Mouse (Mus musculus) macrophage (primary cell): ENCODE data around the gene Retsat. TPM values are rescaled to one million over a fixed set of nuclear protein-coding genes. Genes with fewer than 3 reads are reported as not detected.
A peak's percentile ranks its signal among the peaks of the same experiment; 100 is the strongest.

Source experiments
- H3K27ac ChIP-seq: fragments of 350-480 bp; formaldehyde crosslinking; 2 replicates; pipeline ENCODE4 v1.9.0; 2021
- H3K36me3 ChIP-seq: fragments of 350-480 bp; formaldehyde crosslinking; 2 replicates; pipeline ENCODE4 v1.9.0; 2021; ENCODE audit errors: inconsistent target
- H3K4me3 ChIP-seq: fragments of 350-480 bp; formaldehyde crosslinking; 2 replicates; pipeline ENCODE4 v1.9.0; 2021; ENCODE audit errors: inconsistent target
- H3K79me2 ChIP-seq: fragments of 350-480 bp; formaldehyde crosslinking; 2 replicates; pipeline ENCODE4 v1.9.0; 2021; ENCODE audit errors: inconsistent target
- WGBS: methylation state at CpG from one replicate; pipeline ENCODE4 v1.1.7; 2026; ENCODE audit warnings: inconsistent platforms; ENCODE audit not compliant: missing documents; 5-methylcytosine and 5-hydroxymethylcytosine counted together
- polyA plus RNA-seq: library from polyadenylated mRNA; stranded (reverse); fragments of 250-400 nt; gene quantifications from 3 replicates; pipeline ENCODE4 v1.2.4, GENCODE M21; 2018; ENCODE audit warnings: inconsistent platforms

Gene Retsat
- polyA plus RNA-seq, 1 experiment from 2014 or later: 6.6 TPM

- WGBS: 92% methylated on average over 10 of the region's 10 CpGs
- Histone ChIP-seq H3K79me2 (no peaks in the 10 kb centered on the region), H3K4me3 (no peak overlapping the region), H3K27ac (no peak overlapping the region), H3K36me3 (peaks cover 11% of the 10 kb centered on the region; the same call in 1 of the 2 replicates)
These were observed 27.5 kb upstream of the Retsat start for GRCm38 (mm10) chr6:72570644-72571397.

DNA sequence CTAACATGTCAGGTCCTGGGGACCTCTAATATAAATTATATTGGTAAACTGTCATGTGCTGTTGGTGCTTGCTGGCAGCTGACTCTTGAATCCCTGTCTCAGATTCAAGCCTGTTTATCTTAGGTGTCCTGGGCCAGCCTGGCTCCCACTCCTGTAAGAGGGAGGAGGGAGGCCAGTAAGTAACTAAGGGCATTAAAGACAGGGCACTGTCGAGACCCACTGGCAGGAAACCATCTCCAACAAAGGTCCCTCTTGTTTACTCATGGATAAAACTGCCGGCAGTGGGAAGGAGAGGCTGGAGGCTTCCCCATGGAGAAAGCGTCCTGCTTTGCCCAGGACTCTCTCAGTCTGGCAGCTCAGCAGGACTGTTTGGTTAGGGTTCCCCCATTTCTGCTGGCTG is 26.4 kb upstream of the Retsat start:
- Histone ChIP-seq H3K79me2 (no peaks in the 10 kb centered on the region), H3K36me3 (peaks cover 17% of the 10 kb centered on the region; the same call in 1 of the 2 replicates), H3K4me3 (no peak overlapping the region), H3K27ac (no peak overlapping the region)
- WGBS: 97% methylated on average over 3 of the region's 3 CpGs

DNA sequence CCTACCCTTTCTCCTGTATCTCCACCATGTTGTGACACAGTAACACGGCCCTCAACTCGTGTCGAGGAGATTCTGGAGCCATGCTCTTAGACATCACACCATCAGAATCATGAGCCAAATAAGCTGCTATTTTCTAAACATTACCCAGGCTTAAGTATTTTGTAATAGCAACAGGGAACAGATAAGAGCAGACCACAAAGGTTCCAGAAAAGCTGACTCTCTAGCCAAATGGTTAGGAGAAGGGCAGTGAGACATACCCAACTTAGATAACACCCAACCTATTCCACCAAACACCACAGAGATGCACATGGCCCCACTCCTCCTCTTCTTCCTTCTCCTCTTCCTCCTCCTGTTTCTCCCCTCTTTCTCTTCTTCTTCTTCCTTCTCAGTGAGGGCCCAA is 22.2 kb upstream of the Retsat start:
- Histone ChIP-seq H3K36me3 (peaks cover 16% of the 10 kb centered on the region; the same call in 1 of the 2 replicates), H3K27ac (no peak overlapping the region), H3K79me2 (no peaks in the 10 kb centered on the region), H3K4me3 (no peak overlapping the region)
- WGBS: 93% methylated on average over 3 of the region's 3 CpGs

DNA sequence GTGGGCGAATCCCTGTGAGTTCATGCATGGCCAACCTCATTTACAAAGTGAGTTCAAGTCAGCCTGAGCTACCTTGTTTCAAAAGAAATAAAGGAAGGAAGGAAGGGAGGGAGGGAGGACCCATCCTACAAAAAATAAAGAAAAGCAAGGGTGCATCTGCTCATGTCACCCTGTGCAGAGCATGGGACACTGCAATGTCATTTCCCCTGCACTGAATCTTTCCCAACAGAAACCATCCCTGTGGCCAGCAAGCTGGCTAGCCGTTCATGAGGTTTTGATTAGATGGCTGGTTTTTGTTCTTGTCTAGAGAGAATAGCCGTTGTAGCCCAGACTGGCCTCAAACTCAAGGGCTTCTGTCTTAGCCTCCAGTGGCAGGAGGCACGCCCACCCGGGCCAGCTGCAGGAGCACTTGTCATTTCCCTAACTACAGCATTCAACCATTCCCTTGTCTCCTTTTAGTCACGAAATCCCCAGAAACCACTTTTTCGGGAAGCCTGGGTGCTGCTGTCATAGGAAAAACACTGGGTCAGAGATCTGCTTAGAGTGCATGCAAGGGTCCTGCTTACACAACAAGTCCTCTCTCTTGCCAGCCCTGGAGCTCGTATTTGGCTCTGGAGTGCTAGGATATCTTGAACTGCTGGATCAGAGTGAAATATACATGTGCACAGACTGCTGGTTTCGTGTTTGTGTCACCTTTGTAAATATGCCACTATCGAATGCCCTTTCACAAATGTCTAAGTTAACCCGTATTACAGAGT is 16.5 kb upstream of the Retsat start:
- H3K4me3 ChIP-seq: no peak overlapping the region
- H3K36me3 ChIP-seq: peaks cover 17% of the 10 kb centered on the region; the same call in 1 of the 2 replicates
- WGBS: 52% methylated on average over 11 of the region's 11 CpGs
- no peaks in the 10 kb centered on the region for H3K79me2 ChIP-seq
- no peak overlapping the region for H3K27ac ChIP-seq

DNA sequence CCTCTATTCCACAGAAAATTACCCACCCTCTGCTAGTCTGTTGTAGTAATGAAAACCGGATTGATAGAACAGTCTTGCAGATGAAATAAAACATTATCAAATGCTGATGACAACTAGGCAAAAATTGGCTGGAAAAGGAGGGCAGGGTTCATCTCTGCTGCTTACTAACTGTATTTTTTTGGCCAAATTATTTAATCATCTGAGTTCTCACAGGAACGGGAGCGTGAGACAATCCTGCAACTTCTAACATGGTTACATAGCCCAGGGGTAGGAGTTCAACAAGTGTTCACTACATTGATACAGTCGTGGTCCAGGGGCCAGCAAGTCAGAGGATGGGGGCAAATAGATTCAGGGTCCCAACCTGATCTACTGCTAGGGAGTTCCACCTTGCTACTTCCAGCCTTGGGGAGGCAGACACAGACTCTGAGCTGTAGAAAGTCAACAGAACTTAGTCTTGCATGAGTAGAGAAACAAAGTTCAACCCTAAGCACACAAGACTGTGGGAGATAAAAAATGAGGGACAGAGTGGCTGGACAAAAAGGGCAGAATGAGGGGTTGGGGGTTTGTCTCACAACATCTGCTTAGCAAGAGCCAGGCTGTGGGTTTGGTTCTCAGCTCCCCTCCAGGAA is 14.9 kb upstream of the Retsat start:
- H3K4me3 ChIP-seq: no peak overlapping the region
- H3K27ac ChIP-seq: no peak overlapping the region
- H3K36me3 ChIP-seq: peaks cover 23% of the 10 kb centered on the region
- H3K79me2 ChIP-seq: no peaks in the 10 kb centered on the region
- 88% methylated on average over 4 of the region's 4 CpGs for WGBS

DNA sequence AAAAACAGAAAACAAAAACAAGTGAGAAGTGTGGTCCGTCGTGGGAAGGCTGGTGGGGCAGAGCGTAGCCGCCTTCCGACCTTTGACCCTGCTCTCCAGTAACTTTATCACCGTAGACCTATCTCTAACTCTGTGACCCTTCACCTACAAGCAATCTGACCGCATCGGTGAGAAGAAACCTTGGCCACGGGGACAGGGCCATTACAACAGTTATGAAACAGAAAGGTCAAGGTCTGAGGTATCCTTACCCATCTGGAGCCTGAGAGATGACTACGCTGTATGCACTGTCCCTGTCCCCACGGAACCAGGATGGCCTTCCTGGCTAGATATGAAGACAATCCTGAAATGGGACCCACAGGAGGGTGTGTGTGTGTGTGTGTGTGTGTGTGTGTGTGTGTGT is 14.1 kb upstream of the Retsat start:
- H3K4me3 ChIP-seq: no peak overlapping the region
- no peak overlapping the region for H3K27ac ChIP-seq
- H3K36me3 ChIP-seq: peaks cover 23% of the 10 kb centered on the region
- 94% methylated on average over 11 of the region's 11 CpGs for WGBS
- H3K79me2 ChIP-seq: no peaks in the 10 kb centered on the region

DNA sequence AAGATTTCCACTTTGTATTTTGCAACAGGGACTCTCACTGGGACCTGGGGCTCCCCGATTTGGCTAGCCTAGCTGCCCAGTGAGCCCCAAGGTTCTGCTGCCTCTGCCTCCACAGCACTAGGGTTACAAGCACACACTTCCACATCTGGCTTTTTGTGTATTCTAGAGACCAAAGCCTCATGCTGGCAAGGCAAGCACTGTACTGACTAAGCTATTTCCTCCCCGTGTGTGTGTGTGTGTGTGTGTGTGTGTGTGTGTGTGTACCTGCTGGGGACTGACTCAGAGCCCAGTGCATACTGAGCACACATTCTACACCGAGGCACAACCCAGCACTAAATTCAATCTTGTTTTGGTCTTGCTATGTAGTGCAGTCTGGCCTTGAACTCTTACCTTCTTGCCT is 11.6 kb upstream of the Retsat start:
- Histone ChIP-seq H3K36me3 (peaks cover 15% of the 10 kb centered on the region), H3K27ac (no peak overlapping the region), H3K79me2 (no peaks in the 10 kb centered on the region), H3K4me3 (no peak overlapping the region)
- WGBS: 78% methylated on average over 3 of the region's 3 CpGs

DNA sequence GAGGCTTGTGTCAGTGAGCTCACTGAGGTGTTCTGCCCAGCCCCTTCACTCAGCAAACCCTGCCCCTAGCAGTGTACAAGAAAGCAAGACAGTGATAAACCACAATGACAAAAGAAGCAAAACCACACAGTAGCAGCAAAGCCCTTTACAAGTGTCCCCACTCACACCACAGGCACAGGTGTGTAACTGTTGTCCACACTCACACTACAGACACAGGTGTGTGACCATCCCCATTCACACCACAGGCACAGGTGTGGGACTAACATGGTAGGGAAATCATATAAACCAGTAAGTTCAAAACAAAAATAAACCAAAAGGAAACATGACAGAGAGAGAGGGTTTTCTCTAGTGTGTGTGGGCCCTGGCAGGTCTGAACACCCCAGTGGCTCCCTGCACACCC is 10.0 kb upstream of the Retsat start:
- Histone ChIP-seq H3K79me2 (no peaks in the 10 kb centered on the region), H3K27ac (no peak overlapping the region), H3K36me3 (peaks cover 19% of the 10 kb centered on the region), H3K4me3 (no peak overlapping the region)

GRCm38 (mm10) chr6:72590111-72590510 is 8.2 kb upstream of the Retsat start:
- Histone ChIP-seq H3K36me3 (peaks cover 19% of the 10 kb centered on the region), H3K79me2 (no peaks in the 10 kb centered on the region), H3K27ac (no peak overlapping the region), H3K4me3 (no peak overlapping the region)

GRCm38 (mm10) chr6:72593011-72593803 is 5.1 kb upstream of the Retsat start:
- H3K27ac ChIP-seq: no peak overlapping the region
- peaks cover 4% of the 10 kb centered on the region; the same call in 1 of the 2 replicates for H3K36me3 ChIP-seq
- H3K4me3 ChIP-seq: no peak overlapping the region
- no peaks in the 10 kb centered on the region for H3K79me2 ChIP-seq
- WGBS: 95% methylated on average over 6 of the region's 6 CpGs

DNA sequence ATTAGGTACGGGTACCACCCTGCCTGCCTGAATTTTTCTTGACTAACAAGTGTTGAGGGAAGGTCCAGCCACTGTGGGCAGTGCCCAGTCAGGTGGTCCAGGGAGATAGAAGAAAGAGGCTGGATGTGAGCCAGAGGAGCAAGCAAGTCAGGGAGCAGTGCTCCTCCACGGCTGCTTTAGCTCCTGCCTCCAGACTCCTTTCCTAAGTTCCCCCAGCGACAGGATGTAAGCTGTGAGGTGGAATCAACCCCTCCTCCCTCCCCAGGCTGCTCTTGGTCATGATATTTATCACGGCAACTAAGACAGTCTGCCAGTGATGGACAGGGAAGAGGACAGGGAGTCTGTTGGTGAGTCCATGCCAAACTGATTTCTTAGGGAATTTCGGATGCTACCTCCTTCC is 4.4 kb upstream of the Retsat start:
- 86% methylated on average over 5 of the region's 5 CpGs for WGBS
- no peak overlapping the region for H3K27ac ChIP-seq
- H3K4me3 ChIP-seq: no peak overlapping the region
- peaks cover 4% of the 10 kb centered on the region; the same call in 1 of the 2 replicates for H3K36me3 ChIP-seq
- H3K79me2 ChIP-seq: no peaks in the 10 kb centered on the region

DNA sequence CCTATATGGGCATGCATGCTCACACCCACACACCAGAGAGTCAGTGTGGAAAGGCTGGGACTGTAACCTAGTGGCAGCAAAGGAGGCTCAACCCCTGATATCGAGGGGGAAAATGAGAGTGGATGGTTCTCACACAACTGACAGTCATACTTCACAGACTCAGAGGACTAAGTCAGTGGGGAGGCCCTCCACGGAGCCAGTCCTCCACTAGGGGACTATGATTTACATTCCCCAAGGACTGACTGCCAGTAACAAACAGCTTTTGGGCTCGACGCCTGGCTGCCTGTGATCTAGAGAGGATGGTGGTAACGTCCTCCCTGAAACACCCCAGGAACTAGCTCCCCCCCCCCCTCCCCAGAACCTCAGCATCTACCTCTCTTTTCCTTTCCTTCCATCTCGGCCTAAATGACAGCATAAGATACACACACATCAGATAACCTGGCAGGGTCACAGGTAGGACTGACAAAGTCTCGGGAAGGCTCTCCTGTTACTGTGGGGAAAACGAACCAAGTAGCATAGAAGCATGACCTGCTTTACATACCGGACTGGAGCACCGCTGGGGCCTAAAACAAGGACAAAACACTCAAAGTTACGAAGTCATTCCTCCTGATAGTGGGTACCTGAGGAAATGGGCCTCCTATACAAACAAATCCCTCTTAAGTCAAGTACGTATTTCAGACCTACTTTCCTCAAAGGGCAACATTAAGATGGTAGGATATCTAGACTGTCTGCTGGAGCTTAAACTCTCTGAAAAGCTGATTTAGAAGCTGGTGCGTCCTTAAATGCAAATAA is 996 bp upstream of the Retsat start:
- Histone ChIP-seq H3K79me2 (no peaks in the 10 kb centered on the region), H3K27ac (no peak overlapping the region), H3K4me3 (peak overlapping the region; percentile 88), H3K36me3 (no peaks in the 10 kb centered on the region; the same call in 1 of the 2 replicates)
- WGBS: 45% methylated on average over 11 of the region's 13 CpGs

- Histone ChIP-seq H3K27ac (peak overlapping the region; percentile 37), H3K79me2 (no peaks in the 10 kb centered on the region), H3K36me3 (no peaks in the 10 kb centered on the region), H3K4me3 (peak overlapping the region; percentile 88)
- 53% methylated on average over 12 of the region's 12 CpGs for WGBS
These were observed 699 bp downstream of the Retsat start for GRCm38 (mm10) chr6:72598791-72599557.
